Mouse (Mus musculus): Measurements from ENCODE around the gene Olfr763. TPM values are rescaled to one million over a fixed set of nuclear protein-coding genes. Genes with fewer than 3 reads are reported as not detected.
"Not testable (repeated sequence)": the region's sequence is repeated elsewhere in the genome, so short reads cannot be mapped to it uniquely, and the experiment has no call there.

Gene Olfr763
- not detected for total RNA-seq (2022)

GRCm38 (mm10) chr10:129010288-129010841, at the start of gene Olfr763:
TSS of gene Olfr763 (plus strand) at chr10:129010791.
- DNase-seq (ENCODE audit: low spot score in 2 of 2), result no peak

DNA sequence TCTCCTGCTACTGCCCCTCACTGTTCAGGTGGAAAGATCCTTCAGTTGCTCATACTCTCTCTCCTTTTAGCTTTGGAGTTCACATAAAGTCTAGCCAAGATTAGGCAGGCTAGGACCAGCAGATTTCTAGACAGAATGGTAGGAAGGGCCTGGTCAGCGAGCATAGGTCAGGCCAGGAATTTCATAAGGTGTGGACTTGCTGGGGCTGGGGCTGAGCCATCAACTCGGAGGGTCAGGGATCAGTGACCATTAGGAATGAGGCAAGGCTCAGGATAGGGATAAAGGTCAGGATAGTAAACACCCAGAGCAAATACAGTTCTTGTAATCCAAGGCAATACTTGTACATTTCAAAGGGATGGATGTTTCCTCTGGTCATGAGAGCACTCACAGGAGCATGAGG, 45.6 kb upstream of the Olfr763 start:
- DNase-seq (ENCODE audit: low spot score in 2 of 2), result no peak

DNA sequence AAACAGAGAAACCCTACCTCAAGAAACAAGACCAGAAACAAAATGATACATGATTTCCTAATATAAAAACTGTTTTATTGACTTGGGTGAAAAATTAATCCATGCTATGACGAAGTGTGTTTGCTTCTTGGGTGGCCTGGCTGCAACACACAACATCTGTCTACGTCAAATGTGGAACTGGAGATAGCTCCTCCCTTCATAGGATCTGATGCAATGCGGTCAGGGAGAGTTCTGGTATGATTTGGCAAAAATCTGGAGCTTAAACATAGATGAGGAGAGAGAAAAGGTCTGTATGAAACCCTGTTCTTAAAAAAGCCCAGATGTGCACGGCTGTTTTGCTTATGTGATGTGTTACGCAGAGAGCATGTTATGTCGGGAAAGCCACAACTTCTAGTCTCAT, 44.7 kb upstream of the Olfr763 start:
- no peak for DNase-seq (ENCODE audit: low spot score in 2 of 2)

GRCm38 (mm10) chr10:128968341-128968749, 42.2 kb upstream of the Olfr763 start:
- no peak for DNase-seq (ENCODE audit: low spot score in 2 of 2)

DNA sequence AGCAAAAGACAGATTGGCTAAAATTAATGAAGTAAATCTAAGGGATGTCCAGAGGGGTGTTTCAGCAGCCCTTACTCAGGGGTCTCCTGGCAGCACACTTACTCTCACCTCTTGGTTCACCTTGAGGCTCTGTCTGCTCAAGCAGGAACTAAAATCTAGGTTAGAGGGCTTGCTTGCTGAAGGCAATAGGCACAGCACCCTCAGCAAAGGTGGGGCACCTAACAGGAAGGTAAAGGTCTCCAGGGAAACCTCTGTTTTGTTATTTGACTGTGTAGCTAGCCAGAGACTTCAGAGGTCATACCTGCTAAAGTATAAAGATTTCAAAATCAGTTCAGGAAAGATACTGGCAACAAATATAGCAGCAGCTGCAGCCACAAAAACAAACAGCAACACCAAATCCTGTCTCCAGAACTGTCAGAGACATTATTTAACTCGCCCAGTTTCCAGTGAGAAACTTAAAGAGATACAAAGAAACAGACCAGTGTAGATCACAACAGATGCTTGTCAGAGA, 39.8 kb upstream of the Olfr763 start:
- DNase-seq (ENCODE audit: low spot score in 2 of 2), result no peak

- DNase-seq (ENCODE audit: low spot score in 2 of 2), result no peak
Observed at GRCm38 (mm10) chr10:128972841-128973240, 37.8 kb upstream of the Olfr763 start.

DNA sequence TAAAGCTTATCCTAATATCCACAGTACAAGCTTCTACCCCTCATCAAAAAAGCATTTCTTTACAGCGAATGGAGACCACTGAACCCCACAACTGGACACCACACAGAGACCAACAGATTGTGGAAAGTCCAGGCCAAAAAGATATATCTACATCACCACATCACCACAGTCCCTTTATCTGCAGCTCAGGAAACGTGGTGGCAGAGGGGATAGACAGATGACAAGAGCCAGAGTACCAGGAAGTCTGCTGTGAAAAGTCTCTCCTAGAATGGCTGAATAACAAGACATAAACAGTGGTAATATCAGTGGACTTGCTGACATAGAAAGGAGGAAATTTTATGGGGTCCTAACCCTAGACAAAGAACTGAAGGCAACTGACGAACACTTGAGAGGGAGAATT, 34.2 kb upstream of the Olfr763 start:
- no peak for DNase-seq (ENCODE audit: low spot score in 2 of 2)

DNA sequence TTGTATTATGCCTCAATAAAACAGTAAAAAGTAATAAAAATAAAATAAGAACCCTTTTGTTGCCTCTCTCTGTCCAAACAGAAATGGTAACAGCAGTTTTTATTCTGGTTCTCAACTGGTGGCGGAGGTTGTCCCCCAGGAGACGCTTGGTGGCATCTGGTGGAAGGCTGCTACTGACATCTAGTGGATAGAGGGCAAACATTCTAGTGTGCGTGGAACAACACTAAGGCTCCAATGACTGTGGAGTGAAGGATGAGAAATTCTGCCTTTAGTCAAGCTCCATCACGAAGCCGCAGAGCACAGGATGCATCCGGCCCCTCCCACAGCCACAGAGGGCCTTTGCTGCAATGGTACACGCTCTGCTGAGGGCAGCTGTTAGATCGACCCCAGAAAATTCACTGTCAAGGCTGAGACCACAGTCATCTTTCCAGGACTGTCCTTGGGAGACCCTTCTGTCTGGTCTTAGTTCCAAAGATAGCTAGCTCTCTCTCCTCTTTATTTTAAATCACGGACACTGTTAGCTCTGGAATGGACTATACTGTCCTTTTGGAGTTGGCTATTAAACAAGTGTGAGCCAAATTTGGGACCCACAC, 33.0 kb upstream of the Olfr763 start:
- peak in 1 of 2 experiments; percentile 16 for DNase-seq (ENCODE audit: low spot score in 2 of 2)

- DNase-seq (ENCODE audit: low spot score in 2 of 2), result no peak
Observed at GRCm38 (mm10) chr10:128980644-128981365, 29.8 kb upstream of the Olfr763 start.

DNA sequence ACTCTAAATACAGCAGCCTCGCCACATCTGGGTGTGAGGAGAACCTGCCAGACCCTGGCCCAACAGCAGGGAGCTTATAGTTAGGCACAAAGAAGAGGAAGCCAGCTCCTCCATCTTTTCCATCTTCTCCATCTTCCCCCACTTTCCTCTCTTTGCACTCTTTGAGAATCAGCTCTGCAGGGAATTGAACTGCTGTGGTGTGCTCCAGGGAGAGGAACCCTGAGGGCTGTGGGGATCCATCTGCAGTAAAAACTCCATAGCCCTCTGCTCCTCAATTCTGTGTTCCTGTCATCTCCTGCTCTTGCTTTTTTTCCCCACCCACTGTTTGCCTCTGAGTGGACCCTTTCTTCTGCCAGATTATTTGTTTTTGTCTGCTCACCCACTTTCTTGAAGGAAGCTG, 21.5 kb upstream of the Olfr763 start, which contains the start of gene Olfr9:
Olfr9 (plus strand) TSS at position 301 of the 400 bp plus-strand sequence.
- not testable (repeated sequence) for DNase-seq (ENCODE audit: low spot score in 2 of 2)

DNA sequence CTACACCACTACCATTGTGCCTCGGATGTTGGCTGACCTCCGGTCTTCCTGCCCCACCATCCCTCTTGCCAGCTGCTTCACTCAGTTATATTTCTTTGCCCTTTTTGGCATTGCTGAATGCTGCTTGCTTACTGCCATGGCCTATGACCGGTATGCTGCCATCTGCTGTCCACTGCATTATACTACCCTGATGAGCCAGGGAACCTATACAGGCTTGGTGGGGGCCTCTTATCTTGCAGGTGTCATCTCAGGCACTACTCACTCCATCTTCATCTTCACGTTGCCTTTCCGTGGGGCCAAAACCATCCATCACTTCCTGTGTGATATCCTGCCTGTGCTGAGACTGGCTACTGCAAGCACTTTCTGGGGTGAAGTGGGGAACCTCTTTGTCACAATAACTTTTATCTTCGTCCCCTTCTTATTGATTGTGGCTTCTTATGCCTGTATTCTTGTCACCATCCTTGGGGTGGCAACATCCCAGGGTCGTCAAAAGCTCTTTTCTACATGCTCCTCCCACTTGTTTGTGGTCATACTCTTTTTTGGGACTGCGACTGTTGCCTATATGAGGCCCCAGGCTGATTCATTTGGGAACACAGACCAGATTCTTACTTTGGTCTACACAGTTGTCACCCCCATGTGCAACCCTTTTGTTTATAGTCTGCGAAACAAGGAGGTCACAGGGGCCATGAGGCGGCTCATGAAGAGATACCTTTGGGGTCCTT, 20.3 kb upstream of the Olfr763 start:
- DNase-seq (ENCODE audit: low spot score in 2 of 2), result not testable (repeated sequence)

DNA sequence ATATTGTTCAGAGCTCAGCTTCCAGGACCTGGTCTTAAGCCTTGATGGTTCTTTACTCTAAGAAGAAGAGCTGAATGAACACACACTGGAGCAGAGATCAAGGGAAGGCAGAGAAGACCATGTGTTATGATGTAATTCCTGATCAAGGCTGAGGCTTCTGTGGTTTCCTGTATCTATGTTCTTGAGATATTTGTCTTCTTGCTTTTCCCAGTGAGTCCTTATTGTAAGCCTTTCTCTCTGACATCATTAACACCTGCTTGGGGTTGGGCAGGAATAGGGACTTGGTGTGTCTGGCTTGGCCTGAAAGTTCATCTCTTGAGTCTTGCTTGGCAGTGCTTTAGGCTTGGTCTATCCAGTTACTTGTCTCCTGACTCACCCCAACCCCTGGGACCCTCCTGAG, 19.6 kb upstream of the Olfr763 start:
- no peak for DNase-seq (ENCODE audit: low spot score in 2 of 2)

- DNase-seq (ENCODE audit: low spot score in 2 of 2), result no peak
Observed at GRCm38 (mm10) chr10:128995796-128996195, 14.8 kb upstream of the Olfr763 start.

DNA sequence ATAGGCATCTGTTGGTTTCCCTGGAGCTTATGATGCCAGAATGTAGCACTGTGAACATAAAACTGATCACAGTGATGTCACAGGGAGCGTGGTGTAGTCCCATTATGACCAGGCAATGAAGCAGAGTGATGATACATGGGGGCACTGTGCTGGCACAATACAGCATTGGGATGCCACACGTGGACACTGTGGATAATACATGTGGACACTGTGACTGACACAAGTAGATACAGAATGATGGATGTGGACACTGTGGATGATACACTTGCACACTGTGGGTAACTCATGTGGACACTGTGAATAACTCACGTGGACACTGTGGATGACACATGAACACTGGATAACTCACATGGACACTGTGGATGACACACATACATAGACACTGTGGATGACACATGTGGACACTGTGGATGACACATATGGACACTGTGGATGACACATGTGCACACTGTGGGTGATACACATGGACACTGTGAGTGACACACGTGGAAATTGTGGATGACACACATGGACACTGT, 14.0 kb upstream of the Olfr763 start:
- no peak for DNase-seq (ENCODE audit: low spot score in 2 of 2)

GRCm38 (mm10) chr10:129004032-129004920, 6.3 kb upstream of the Olfr763 start:
- DNase-seq (ENCODE audit: low spot score in 2 of 2), result no peak

- DNase-seq (ENCODE audit: low spot score in 2 of 2), result not testable (repeated sequence)
Observed at GRCm38 (mm10) chr10:129011511-129011910, 920 bp downstream of the Olfr763 start.

DNA sequence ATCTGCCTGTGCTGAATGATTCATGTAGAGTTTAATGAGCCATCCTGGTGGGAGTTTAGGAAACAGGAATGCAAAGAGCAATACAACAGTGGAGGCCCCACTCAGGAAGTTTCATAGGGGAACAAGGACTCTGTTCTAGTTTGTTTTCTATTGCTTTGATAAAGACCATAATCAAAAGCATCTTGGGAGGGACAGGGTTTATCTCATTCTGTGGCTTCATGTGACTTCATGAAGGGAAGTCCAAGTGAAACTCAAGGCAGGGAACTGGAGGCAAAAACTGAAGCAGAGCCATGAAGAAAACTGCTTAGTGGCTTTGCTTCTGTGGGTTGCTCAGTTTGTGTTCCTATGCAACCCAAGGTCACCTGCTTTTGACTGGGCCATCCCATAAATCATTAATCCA, 3.9 kb downstream of the Olfr763 start:
- no peak for DNase-seq (ENCODE audit: low spot score in 2 of 2)

GRCm38 (mm10) chr10:129023319-129023718, 12.7 kb downstream of the Olfr763 start:
- no peak for DNase-seq (ENCODE audit: low spot score in 2 of 2)

DNA sequence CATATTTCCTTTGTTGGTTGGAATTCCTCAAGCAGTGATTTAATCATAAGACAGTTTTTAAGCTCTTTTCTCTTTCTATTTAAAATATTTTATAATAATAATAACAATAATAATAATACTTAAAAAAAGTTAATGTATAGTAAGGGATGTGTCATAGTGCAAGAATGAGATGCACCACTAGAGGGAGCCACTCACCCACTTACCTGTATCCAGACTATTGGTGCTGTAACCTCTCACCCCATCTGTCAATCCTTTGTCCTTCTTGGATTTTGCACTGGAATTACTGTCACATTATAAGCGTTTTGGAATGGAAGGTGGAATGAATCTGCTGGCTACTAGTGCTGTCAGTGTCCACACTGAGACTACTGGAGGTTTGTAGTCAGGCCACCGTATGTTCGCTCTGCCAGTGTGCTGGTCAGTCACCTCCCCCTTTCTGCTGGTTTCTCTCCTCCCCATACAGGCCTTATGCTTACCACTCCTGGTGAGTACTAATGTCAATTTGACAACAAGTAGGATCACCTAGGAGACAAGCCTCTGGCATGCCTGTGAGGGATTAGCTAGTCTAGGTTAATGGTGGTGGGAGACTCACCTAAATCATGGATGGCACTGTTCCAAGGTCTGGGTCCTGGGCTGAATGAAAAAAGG, 15.5 kb downstream of the Olfr763 start:
- DNase-seq (ENCODE audit: low spot score in 2 of 2), result peak in 1 of 2 experiments; percentile 5

DNA sequence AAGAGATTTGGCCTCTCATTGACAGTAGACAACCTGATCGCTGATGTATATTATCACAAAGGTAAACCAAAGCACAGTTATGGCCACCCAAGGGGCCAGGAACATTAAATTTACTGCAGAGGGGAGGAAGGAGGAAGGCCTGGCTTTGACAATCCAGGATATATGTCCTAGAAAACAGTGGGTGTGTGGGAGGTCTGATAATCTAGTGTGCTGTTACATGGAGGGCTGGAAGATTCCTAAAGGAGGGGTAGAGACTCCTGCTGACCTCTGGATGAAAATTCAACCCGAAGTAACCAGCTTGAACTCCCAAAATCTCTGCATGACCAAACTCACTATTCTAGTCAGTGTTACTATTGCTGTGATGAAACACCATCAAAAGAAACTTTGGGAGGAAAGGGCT, 17.8 kb downstream of the Olfr763 start:
- DNase-seq (ENCODE audit: low spot score in 2 of 2), result no peak

All from left cerebral cortex, adult 8-10 months (tissue).